Mouse (Mus musculus): ENCODE data around the gene Fga. TPM values are rescaled to one million over a fixed set of nuclear protein-coding genes. Genes with fewer than 3 reads are reported as not detected.
A peak's percentile ranks its signal among the peaks of the same experiment; 100 is the strongest.

The Fga gene
- polyA plus RNA-seq (2015; fragmentation: Nextera tagmentation; extraction: Ambion mirVana): 8.1 and 13.6 TPM in 2 replicates

DNA sequence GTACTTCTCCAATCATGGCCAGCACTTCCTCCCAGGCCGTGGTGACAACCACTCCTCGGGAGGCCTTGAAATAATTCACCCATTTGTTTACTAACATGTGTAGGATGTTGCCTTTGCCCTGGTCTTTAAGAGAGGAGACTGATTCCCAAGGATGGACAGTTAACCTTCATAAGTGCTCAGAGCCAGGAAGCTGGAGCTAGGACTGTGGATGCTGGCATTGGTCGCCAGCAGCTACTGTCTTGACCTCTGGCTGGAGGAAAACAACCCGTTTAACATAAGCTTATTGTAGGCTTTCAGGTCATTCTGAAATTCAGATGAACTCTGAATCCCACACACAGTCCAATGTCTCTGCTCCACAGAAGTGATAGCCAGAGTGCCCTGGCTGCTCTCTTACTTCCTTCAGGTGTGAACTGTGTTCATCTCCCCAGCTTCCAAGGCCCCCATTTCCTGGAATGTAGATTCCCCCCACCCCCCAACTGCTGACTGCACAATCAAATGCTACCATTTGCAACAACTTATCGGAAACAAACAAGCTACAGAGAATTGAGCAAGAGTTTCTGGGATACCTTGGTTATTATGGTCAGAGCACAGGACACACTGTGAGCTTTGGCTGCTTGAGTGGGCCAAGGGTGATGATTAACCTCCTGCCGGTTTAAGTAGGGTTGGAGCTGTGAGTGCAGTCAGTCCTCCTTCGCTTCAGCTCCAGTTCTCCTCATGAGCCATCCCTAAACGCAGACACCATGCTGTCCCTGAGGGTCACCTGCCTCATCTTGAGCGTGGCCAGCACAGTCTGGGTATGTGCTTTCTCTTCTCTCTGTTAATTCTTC, at the start of gene Fga:
Gene Fga (plus strand): TSS at position 602 of the 827 bp plus-strand sequence.
- Histone ChIP-seq H3K36me3 (no peaks in the 10 kb centered on the region), H3K9ac (no peak within 1 kb of the TSS), H3K27ac (no peak within 1 kb of the TSS), H3K4me2 (replicated peaks) (no peak within 1 kb of the TSS), H3K9me3 (no peaks in the 10 kb centered on the region), H3K4me1 (replicated peaks) (no peaks in the 10 kb centered on the region), H3K27me3 (replicated peaks) (no peaks in the 10 kb centered on the region), H3K4me3 (replicated peaks) (no peak within 1 kb of the TSS)
- WGBS: 68% methylated on average over 9 of the region's 9 CpGs
- peak; percentile 65; the same call in 1 of the 2 replicates for ATAC-seq

DNA sequence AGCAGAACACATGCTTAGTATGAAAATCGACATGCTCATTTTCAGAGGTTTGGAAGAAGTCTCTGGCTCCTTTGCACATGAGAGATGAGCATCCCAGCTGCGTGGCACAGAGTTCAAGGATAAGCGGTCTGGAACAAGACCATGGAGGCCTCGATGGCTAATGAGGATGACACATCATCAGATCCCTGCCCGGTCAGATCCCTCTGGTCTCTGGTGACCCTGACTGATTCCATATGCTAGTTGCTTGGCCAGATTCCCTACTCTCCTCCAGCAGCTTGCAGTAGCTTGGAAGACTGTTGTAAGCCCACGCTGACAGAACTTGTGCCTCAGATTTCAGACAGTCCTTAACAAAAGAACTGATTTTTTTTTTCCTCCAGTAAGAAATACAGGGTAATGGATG, 45.1 kb upstream of the Fga start:
- no peaks in the 10 kb centered on the region for H3K9me3 ChIP-seq
- H3K27me3 ChIP-seq (replicated peaks): no peaks in the 10 kb centered on the region
- no peak overlapping the region for H3K9ac ChIP-seq
- peak; percentile 75 for ATAC-seq
- 60% methylated on average over 6 of the region's 6 CpGs for WGBS
- no peak overlapping the region for H3K27ac ChIP-seq
- no peak overlapping the region for H3K4me3 ChIP-seq (replicated peaks)
- no peaks in the 10 kb centered on the region for H3K4me1 ChIP-seq (replicated peaks)
- no peak overlapping the region for H3K4me2 ChIP-seq (replicated peaks)
- H3K36me3 ChIP-seq: no peaks in the 10 kb centered on the region

GRCm38 (mm10) chr3:82981861-82982260, 44.0 kb upstream of the Fga start:
- H3K27me3 ChIP-seq (replicated peaks): no peaks in the 10 kb centered on the region
- no peaks in the 10 kb centered on the region for H3K36me3 ChIP-seq
- no peak overlapping the region for H3K9ac ChIP-seq
- H3K4me1 ChIP-seq (replicated peaks): no peaks in the 10 kb centered on the region
- no peak for ATAC-seq
- no peaks in the 10 kb centered on the region for H3K9me3 ChIP-seq
- no peak overlapping the region for H3K27ac ChIP-seq
- H3K4me3 ChIP-seq (replicated peaks): no peak overlapping the region
- H3K4me2 ChIP-seq (replicated peaks): no peak overlapping the region
- WGBS: 52% methylated on average over 8 of the region's 8 CpGs

DNA sequence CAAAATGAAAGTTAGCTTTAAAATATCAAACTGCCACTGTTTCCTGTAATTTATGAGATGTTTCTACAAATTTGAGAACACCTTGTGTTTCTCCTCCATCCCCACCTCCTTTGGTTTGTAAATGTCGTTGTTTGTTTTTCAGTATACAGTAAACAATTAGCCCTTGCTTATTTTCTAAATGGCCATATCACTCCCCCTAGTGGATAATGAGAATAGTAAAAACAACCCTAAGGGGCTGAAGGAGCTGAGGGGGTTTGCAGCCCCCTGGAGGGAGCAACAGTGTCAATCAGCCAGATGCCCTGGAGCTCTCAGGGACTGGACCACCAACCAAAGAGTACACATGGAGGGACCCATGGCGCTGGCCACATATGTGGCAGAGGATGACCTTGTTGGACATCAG, 41.0 kb upstream of the Fga start:
- Histone ChIP-seq H3K27me3 (replicated peaks) (no peaks in the 10 kb centered on the region), H3K36me3 (no peaks in the 10 kb centered on the region), H3K4me3 (replicated peaks) (no peak overlapping the region), H3K4me1 (replicated peaks) (no peaks in the 10 kb centered on the region), H3K9me3 (no peaks in the 10 kb centered on the region), H3K4me2 (replicated peaks) (no peak overlapping the region), H3K27ac (no peak overlapping the region), H3K9ac (no peak overlapping the region)
- WGBS: 75% methylated on average over 2 of the region's 2 CpGs
- ATAC-seq: no peak

GRCm38 (mm10) chr3:82991963-82992362, 33.9 kb upstream of the Fga start:
- Histone ChIP-seq H3K27ac (no peak overlapping the region), H3K4me1 (replicated peaks) (peaks cover 5% of the 10 kb centered on the region), H3K27me3 (replicated peaks) (no peaks in the 10 kb centered on the region), H3K4me3 (replicated peaks) (no peak overlapping the region), H3K36me3 (no peaks in the 10 kb centered on the region), H3K9ac (no peak overlapping the region), H3K4me2 (replicated peaks) (no peak overlapping the region), H3K9me3 (no peaks in the 10 kb centered on the region)
- WGBS: 69% methylated on average over 12 of the region's 12 CpGs
- no peak for ATAC-seq

- Histone ChIP-seq H3K9ac (no peak overlapping the region), H3K9me3 (no peaks in the 10 kb centered on the region), H3K27ac (no peak overlapping the region), H3K4me3 (replicated peaks) (no peak overlapping the region), H3K27me3 (replicated peaks) (no peaks in the 10 kb centered on the region), H3K36me3 (no peaks in the 10 kb centered on the region), H3K4me2 (replicated peaks) (no peak overlapping the region), H3K4me1 (replicated peaks) (peaks cover 5% of the 10 kb centered on the region)
- no peak for ATAC-seq
- 91% methylated on average over 6 of the region's 6 CpGs for WGBS
Measured at GRCm38 (mm10) chr3:82992956-82993355, 32.9 kb upstream of the Fga start.

- H3K4me1 ChIP-seq (replicated peaks): peaks cover 5% of the 10 kb centered on the region
Measured at GRCm38 (mm10) chr3:82995368-82995767, 30.5 kb upstream of the Fga start.

DNA sequence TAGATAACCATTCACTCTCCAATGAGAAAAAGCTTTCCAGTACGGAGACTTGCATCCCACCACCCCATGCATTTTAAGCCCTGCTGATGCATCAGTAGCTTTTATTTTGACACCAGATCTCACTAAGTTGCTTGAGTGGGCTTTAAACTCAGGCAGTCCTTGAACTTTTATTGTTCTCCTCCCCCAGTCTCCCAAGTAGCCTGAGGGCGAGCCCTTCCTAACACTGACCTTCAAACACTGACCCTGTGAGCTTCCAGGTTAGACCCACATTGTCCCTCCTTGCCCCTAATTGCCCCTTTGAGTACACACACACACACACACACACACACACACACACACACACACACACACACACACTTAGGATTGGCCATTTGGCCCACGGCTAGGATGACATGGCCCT, 29.2 kb upstream of the Fga start:
- no peak for ATAC-seq
- no peaks in the 10 kb centered on the region for H3K9me3 ChIP-seq
- H3K27me3 ChIP-seq (replicated peaks): no peaks in the 10 kb centered on the region
- H3K36me3 ChIP-seq: no peaks in the 10 kb centered on the region
- H3K27ac ChIP-seq: no peak overlapping the region
- no peak overlapping the region for H3K9ac ChIP-seq
- H3K4me2 ChIP-seq (replicated peaks): no peak overlapping the region
- WGBS: 75% methylated on average over 3 of the region's 3 CpGs
- H3K4me3 ChIP-seq (replicated peaks): no peak overlapping the region
- H3K4me1 ChIP-seq (replicated peaks): peaks cover 5% of the 10 kb centered on the region

More at GRCm38 (mm10) chr3:82995368-82995767, 30.5 kb upstream of the Fga start:
- no peaks in the 10 kb centered on the region for H3K36me3 ChIP-seq
- no peak overlapping the region for H3K9ac ChIP-seq
- WGBS: 2% methylated on average over 24 of the region's 24 CpGs
- H3K27me3 ChIP-seq (replicated peaks): no peaks in the 10 kb centered on the region
- peak overlapping the region; percentile 61 for H3K4me2 ChIP-seq (replicated peaks)
- H3K9me3 ChIP-seq: no peaks in the 10 kb centered on the region
- ATAC-seq: peak; percentile 85
- peak overlapping the region; percentile 14 for H3K4me3 ChIP-seq (replicated peaks)
- H3K27ac ChIP-seq: no peak overlapping the region

DNA sequence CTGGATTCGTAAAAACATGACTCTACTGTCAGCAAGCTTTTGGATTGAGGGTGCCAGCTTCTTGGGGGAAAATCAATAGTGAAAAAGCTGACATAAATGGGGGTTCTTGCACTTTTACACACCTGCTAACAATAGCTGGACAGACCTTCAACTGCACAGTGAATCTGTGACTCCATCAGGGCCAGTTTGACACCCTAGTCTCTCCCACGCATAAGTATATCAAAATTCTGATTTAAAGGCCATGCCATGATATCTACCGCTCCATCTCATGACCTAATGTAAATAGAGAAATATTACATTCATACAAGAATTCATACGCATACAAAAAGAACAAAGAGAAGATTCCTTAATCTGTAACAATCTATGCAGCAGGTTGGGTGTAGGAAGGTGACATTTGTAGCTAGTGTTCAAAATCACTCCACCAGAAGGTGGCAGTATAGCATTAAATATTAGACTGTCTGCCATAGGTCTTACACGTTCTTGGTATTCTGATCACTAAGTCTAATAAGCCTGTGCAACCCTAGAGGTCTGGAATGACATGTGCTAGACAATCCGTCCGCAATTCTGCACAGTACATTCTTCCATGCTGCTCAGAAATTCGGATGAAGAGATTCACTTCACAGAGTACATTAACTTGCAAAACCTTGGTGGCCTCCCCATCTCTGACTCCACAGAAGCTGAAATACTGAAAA, 27.0 kb upstream of the Fga start:
- no peak overlapping the region for H3K4me3 ChIP-seq (replicated peaks)
- WGBS: 36% methylated on average over 8 of the region's 8 CpGs
- H3K4me1 ChIP-seq (replicated peaks): peaks cover 5% of the 10 kb centered on the region
- no peak overlapping the region for H3K27ac ChIP-seq
- no peaks in the 10 kb centered on the region for H3K36me3 ChIP-seq
- H3K4me2 ChIP-seq (replicated peaks): no peak overlapping the region
- H3K9me3 ChIP-seq: no peaks in the 10 kb centered on the region
- H3K27me3 ChIP-seq (replicated peaks): no peaks in the 10 kb centered on the region
- ATAC-seq: peak; percentile 74
- no peak overlapping the region for H3K9ac ChIP-seq

DNA sequence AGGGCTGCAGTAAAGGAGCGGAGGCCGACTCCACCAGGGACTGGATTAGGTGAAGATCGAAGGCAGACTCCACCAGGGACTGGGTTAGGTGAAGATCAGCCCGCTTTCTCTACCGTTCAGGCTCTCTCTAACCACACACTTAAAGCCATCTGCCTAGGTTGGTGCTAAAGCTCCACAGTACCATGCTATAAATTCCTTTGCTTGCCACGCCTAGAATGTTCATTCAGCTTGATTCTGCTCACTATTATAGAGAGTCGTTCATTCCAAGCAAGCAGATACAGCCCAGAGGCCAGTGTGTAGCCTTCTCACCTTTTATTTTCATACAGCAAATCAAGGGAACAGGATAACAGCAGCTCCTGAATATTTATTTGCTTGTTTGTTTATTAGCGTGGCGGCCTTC, 25.9 kb upstream of the Fga start:
- Histone ChIP-seq H3K4me1 (replicated peaks) (peaks cover 5% of the 10 kb centered on the region), H3K4me3 (replicated peaks) (no peak overlapping the region), H3K36me3 (no peaks in the 10 kb centered on the region), H3K27me3 (replicated peaks) (no peaks in the 10 kb centered on the region), H3K9ac (no peak overlapping the region), H3K27ac (no peak overlapping the region), H3K9me3 (no peaks in the 10 kb centered on the region), H3K4me2 (replicated peaks) (no peak overlapping the region)
- WGBS: 72% methylated on average over 9 of the region's 9 CpGs
- peak; percentile 58 for ATAC-seq

GRCm38 (mm10) chr3:83002191-83002590, 23.7 kb upstream of the Fga start:
- no peak overlapping the region for H3K9ac ChIP-seq
- no peaks in the 10 kb centered on the region for H3K36me3 ChIP-seq
- ATAC-seq: peak; percentile 7; the same call in 1 of the 2 replicates
- 3% methylated on average over 2 of the region's 2 CpGs for WGBS
- H3K4me3 ChIP-seq (replicated peaks): no peak overlapping the region
- no peaks in the 10 kb centered on the region for H3K27me3 ChIP-seq (replicated peaks)
- no peak overlapping the region for H3K27ac ChIP-seq
- H3K4me1 ChIP-seq (replicated peaks): no peaks in the 10 kb centered on the region
- no peaks in the 10 kb centered on the region for H3K9me3 ChIP-seq
- H3K4me2 ChIP-seq (replicated peaks): no peak overlapping the region

- WGBS: 88% methylated on average over 8 of the region's 8 CpGs
- no peak for ATAC-seq
- no peaks in the 10 kb centered on the region for H3K4me1 ChIP-seq (replicated peaks)
- no peak overlapping the region for H3K4me3 ChIP-seq (replicated peaks)
- H3K9ac ChIP-seq: no peak overlapping the region
- H3K27me3 ChIP-seq (replicated peaks): no peaks in the 10 kb centered on the region
- H3K36me3 ChIP-seq: no peaks in the 10 kb centered on the region
- H3K27ac ChIP-seq: no peak overlapping the region
- no peak overlapping the region for H3K4me2 ChIP-seq (replicated peaks)
- no peaks in the 10 kb centered on the region for H3K9me3 ChIP-seq
Measured at GRCm38 (mm10) chr3:83003068-83003467, 22.8 kb upstream of the Fga start.

Measured in intestine, embryonic 15.5 days (tissue).